Mouse (Mus musculus) ES-Bruce4 (cell line): Measurements from ENCODE around the gene Slc12a9.

Source experiments
- CTCF ChIP-seq: IDR thresholded peaks from one replicate; pipeline ENCODE4 v1.8.1; 2011; ENCODE audit warnings: low read depth, low read length
- EP300 ChIP-seq: IDR thresholded peaks from 2 replicates; pipeline ENCODE4 v1.6.1; 2011; ENCODE audit warnings: low read depth, low read length; ENCODE audit not compliant: insufficient read depth
- POLR2A ChIP-seq: IDR thresholded peaks from one replicate; pipeline ENCODE4 v1.8.1; 2011; ENCODE audit warnings: low read length; ENCODE audit not compliant: insufficient read depth

DNA sequence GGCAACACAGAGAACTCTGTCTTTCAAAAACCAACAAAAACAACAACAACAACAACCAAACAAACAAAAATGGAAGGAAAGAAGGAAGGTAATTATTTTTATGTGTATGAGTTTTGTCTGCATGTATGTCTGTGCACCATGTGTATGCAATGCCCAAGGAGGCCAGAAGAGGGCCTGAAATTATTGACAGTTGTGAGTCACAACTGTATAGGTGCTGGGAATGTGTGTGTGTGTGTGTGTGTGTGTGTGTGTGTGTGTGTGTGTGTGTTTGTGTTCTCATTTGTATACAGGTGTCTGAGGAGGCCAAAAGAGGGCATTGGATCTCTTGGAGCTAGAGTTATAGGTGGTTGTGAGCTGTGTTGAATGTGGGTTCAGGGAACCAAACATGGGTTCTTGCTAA lies 10.5 kb upstream of the Slc12a9 start:
- no peak for TF ChIP-seq POLR2A
- TF ChIP-seq CTCF = no peak
- no peak for TF ChIP-seq EP300
